Mouse (Mus musculus) midbrain, embryonic 15.5 days (tissue): ENCODE data around the gene Rtp3. TPM values are rescaled to one million over a fixed set of nuclear protein-coding genes. Genes with fewer than 3 reads are reported as not detected.

ENCODE experiments used
- polyA plus RNA-seq: library from polyadenylated mRNA; unstranded; fragments of >200 nt; fragmentation: Nextera tagmentation; extraction: Ambion mirVana; gene quantifications from 2 replicates; pipeline ENCODE4 v1.2.1, GENCODE M21; 2015

Rtp3 gene
- polyA plus RNA-seq, 1 experiment from 2014 or later, result not detected

Other genes with a start within 250 kb of the Rtp3 start
- gene Myl3, start 248.7 kb downstream of the Rtp3 start, polyA plus RNA-seq, result 0.56 and 2.0 TPM in 2 replicates
- 8.7 and 9.2 TPM in 2 replicates for gene Pth1r, start 243.4 kb downstream of the Rtp3 start, polyA plus RNA-seq
- gene Prss42, start 192.4 kb downstream of the Rtp3 start, polyA plus RNA-seq, result not detected in 2 replicates
- gene Prss44, start 176.6 kb downstream of the Rtp3 start, polyA plus RNA-seq, result not detected in 2 replicates
- not detected in 2 replicates for gene Prss43, start 163.9 kb downstream of the Rtp3 start, polyA plus RNA-seq
- not detected in 2 replicates for gene Prss45, start 156.0 kb downstream of the Rtp3 start, polyA plus RNA-seq
- not detected in 2 replicates for gene Prss46, start 146.1 kb downstream of the Rtp3 start, polyA plus RNA-seq
- 0.20 TPM in 1 of 2 replicates, not detected in the other for gene Prss50, start 132.6 kb downstream of the Rtp3 start, polyA plus RNA-seq
- gene Als2cl, start 110.7 kb downstream of the Rtp3 start, polyA plus RNA-seq, result 1.2 and 2.0 TPM in 2 replicates
- 2.7 and 3.1 TPM in 2 replicates for gene Tmie, start 110.5 kb downstream of the Rtp3 start, polyA plus RNA-seq
- gene Fam240a, start 73.7 kb downstream of the Rtp3 start, polyA plus RNA-seq, result not detected in 2 replicates
- not detected in 2 replicates for gene Tdgf1, start 44.4 kb downstream of the Rtp3 start, polyA plus RNA-seq
- gene Lrrc2, start 39.0 kb downstream of the Rtp3 start, polyA plus RNA-seq, result 0.42 and 1.0 TPM in 2 replicates
- 1.4 and 1.9 TPM in 2 replicates for gene Ltf, start 28.7 kb upstream of the Rtp3 start, polyA plus RNA-seq
- gene Ccrl2, start 66.9 kb upstream of the Rtp3 start, polyA plus RNA-seq, result 1.1 and 1.2 TPM in 2 replicates
- gene Lrrfip2, start 127.0 kb upstream of the Rtp3 start, polyA plus RNA-seq, result 45.6 and 51.3 TPM in 2 replicates